Mouse (Mus musculus): ENCODE measurements at regions not wholly inside any gene's neighbourhood (a gene's known extent, or its start where the extent isn't known, plus 50 kb on each side); places are given as distances from the start of the nearest gene placed in this dataset.

DNA sequence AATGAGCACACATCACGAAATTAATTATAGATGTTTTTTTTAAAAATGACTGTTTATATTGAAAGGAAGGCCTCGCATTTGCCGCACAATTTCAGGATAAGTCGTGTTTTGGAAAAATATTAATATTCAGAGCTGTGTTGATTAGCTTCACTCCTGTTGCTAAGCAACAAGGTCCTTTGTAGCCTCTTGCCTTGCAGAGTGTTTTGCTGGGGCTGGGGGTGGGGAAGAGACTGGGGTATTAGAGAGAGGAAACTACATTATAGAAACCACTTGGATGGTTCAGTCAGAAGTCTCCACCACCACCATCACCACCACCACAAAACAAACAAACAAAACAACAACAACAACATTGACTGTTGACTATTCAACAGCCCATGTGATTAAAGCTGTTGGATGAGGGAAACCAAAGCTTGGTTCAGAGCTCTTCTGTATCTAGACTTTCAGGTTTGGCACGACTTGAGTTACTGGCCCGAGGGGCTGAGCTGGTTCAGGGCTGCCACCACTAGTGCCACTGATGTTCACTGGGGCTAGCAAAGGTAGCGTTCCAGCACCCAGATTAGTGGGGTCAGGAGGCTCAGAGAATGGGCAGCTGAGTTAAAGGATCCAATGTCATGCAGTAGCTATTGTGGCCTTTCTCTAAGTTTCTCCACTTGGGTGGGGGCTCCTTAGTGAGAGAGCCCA, 195.3 kb upstream of the Atp6ap2 start:
- TF ChIP-seq POLR2A (IDR thresholded peaks at IDR 0.05; ENCODE audit: extremely low read depth, insufficient read depth, low read length) (no peak), CTCF (IDR thresholded peaks at IDR 0.05; ENCODE audit: extremely low read depth, insufficient read depth, low read length) (no peak)
